Mouse (Mus musculus) T-cell, adult 2 months (primary cell): Measurements from ENCODE around the gene Itpr2.

Experiments
- DNase-seq: peaks from one replicate; pipeline ENCODE4 v3.0.0; 2022; ENCODE audit warnings: low spot score

Itpr2 gene

DNA sequence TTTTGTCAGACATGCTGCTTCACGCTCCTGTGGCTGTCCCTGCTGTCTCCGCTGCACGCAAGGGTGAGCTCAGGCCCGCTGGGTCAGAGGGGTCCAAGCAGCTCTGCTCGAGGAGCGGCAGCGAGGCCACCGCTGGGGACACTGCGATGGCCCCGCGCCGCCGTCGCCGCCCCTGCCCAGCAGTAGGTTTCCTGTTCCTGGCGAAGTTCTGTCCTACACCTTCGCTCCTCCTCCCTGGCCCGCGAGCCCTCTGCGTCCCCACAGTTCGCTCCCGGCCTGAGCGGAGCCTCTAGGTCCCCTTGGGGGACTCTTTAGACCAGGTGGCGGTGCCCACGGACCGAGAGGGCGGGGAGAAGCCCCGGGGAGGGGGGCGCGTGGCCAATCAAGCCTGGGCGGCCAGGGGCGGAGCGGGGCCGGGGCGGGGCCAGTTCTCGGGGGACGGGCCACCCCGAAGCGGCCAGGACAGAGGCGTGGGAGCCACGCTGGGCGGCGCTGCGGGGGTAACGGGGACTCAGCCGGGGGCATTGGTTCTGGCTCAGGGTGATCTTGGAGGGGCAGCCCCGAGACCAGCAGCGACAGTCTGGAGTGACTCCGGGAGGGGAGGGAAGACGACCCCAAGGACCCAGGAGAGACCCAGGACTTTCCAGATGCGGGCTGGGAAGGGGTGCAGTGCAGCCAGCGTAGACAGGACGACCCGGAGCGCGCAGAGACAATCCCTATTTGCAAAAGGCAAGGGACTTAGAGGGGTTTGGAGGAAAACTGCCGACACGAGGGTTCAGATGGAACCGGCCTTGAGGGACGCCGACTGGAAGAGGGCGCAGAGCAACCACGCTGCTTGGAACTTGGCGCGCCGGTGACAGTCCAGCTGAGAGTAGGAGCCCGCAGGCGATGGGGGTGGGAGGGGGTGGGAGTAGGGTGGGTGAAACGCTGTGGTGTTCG, at the start of gene Itpr2:
TSS of gene Itpr2 (minus strand) at position 358 of the 939 bp plus-strand sequence.
- peak; percentile 59 for DNase-seq

DNA sequence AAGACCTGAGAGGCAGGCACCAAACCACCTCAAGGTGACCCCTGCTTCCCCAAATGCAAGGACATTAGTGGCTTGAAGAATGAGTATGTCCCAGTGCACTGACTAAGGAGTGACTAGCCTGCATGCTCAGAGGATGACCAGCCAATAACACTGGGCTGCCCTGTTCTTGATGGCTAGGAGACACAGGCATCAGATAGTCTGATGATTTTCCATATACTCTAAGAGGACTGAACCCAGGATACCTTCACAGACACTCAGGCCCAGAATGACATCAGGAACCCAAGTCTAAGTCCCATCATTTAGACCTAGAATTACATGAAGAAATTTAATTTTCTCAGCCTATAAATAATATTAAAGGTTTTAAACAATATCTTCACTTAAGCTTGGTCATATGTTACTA, 49.3 kb upstream of the Itpr2 start:
- no peak for DNase-seq

DNA sequence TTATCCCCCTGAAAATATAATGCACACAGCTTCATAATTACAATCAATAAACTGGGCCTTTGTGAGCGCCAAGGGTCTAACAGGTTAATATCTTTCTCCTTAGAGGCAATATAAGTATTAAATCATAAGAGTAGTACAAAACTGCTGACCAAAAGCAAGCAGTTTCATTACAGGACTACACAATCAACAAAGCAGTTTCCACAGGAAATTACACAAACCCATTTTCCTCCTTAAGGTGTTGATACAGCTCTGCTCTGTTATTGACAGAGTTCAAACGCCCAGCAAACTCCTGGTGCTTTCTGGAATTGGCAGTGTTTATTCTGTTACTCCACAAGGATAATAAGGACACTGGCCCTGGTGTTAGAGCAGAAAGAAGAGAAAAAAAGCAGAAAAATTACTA, 48.4 kb upstream of the Itpr2 start:
- no peak for DNase-seq

GRCm38 (mm10) chr6:146545289-146545865, 43.4 kb upstream of the Itpr2 start:
- DNase-seq = no peak

DNA sequence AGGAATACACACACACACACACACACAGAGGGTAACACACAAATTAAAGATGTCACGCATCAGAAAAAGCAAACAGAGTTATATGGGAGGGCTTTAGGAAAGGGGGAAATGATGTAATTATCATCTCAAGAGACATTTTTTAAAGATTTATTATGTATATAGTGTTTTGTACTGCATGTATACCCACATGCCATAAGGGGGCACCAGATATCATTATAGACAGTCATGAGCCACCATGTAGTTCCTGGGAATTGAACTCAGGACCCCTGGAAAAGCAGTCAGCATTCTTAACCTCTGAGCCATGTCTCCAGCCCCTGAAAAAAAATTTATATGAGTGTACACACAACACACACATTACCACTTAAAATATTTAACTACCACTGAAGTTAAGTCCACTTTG, 42.6 kb upstream of the Itpr2 start:
- no peak for DNase-seq

GRCm38 (mm10) chr6:146540386-146540785, 38.4 kb upstream of the Itpr2 start:
- no peak for DNase-seq

GRCm38 (mm10) chr6:146538661-146539060, 36.6 kb upstream of the Itpr2 start:
- DNase-seq = no peak

- DNase-seq = no peak
Measured at GRCm38 (mm10) chr6:146538071-146538470, 36.0 kb upstream of the Itpr2 start.

GRCm38 (mm10) chr6:146537111-146537510, 35.1 kb upstream of the Itpr2 start:
- no peak for DNase-seq

DNA sequence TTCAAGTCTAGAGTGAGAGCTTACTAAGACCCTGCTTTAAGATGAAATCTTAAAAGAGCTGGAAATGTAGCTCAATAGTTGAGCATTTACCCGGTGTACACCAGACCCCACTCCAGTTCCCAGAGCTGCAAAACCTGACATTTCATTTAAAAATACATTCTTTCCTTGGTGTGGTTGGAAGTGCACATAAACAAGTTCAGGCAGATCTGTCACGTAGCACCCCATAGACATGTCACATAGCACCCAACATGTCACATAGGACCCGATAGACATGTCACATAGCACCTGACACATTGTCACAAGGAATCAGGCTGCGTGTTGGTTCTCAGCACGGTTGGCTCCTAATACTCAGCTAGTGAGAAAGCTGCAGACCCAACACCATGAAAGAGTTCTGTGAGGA, 33.5 kb upstream of the Itpr2 start:
- no peak for DNase-seq

DNA sequence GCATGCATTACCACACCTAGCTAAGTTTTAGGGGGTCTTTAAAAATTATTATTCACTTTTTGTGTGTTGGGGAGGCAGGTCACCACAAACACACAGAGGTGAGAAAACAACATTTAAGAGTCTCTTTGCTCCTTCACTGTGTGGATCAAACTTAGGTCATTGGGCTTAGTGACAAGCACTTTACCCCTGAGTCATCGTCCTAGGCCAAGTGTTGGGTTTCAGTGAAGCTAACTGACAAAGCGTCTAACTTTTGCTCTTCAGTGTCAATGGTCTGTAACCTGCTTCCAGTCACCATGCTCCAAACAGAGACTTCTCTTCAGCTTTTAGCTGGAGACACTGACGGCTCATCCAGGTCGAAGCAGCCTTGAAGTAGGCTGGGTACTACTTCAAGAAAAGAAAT, 31.1 kb upstream of the Itpr2 start:
- DNase-seq = no peak

GRCm38 (mm10) chr6:146530769-146531168, 28.7 kb upstream of the Itpr2 start:
- peak; percentile 19 for DNase-seq

- DNase-seq = no peak
Measured at GRCm38 (mm10) chr6:146530363-146530762, 28.3 kb upstream of the Itpr2 start.

DNA sequence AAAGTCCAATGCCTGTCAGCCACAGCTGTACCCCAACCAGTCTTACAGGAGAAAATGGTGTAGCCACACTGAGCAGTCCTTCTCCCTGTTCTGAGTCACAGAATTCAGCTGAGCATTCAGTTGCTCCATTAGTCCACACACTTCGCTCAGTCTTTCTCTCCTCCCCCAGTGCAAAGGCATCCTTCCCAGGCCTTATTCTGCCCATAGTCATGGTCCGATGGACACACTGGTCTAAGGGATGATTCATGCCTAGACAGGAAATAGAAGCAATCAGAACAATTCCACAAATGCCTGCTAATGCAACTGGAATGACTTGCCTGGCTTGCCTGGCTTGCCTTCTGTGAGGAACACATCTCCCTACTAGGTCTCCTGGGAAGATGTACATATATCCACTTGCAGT, 25.5 kb upstream of the Itpr2 start:
- DNase-seq = no peak

GRCm38 (mm10) chr6:146525500-146525899, 23.5 kb upstream of the Itpr2 start:
- no peak for DNase-seq

DNA sequence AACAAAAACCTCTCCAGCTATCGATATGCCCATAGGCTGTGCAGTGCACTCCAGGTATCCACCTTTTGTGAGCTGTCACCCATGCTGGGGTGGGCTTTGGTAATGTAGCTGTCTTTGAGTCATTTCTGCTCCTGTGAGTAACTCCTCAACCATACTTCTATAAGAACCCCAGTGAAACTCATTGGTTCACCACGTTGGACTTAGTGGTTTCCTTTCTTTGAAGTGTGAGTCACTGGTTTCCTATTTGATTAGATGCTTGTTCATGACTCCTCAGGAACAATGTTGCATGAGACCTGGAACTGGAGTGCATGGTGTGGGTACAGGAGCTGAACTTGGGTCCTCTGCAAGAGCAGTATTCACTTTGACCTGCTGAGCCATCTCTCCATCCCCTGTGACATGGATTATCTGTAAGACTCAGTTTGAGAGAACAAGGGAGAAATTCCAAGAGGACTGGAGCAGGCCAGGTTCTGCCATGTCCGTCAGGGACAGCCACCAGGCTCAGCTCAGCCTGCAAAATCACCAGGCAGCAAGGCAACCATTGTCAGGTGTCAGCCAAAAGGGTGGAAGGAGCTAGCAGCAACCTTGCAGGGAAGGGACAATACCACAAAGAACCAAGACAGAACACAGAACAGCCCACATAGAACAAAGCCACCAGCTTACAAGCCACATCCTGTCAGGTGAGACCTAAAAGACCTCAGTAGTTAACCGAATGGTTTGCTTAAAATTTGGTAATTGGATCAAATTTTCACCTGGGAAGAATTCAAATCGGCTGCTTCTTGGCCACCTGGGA, 19.6 kb upstream of the Itpr2 start:
- peak; percentile 72 for DNase-seq

GRCm38 (mm10) chr6:146519019-146519418, 17.0 kb upstream of the Itpr2 start:
- no peak for DNase-seq

DNA sequence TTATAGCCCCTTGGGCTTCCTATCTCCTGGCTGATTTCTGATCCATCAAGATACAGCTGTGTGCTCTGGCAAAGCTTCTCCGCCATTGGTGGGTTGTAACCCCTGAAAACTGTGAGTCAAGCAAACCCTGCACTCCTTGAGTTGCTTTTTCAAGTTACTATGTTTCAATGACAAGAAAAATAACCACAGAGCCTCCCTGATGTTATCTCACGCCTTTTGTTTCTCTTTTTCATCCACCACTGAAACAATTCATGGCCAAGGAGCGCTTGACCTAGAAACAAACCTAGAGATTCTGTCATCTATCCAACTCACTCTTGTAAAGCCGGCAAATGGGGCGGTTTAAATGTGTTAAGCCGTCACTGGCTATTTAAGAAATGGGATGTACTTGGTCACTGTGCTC, 13.9 kb upstream of the Itpr2 start:
- DNase-seq = no peak

GRCm38 (mm10) chr6:146514531-146514948, 12.5 kb upstream of the Itpr2 start:
- DNase-seq = no peak

- no peak for DNase-seq
Measured at GRCm38 (mm10) chr6:146513899-146514298, 11.9 kb upstream of the Itpr2 start.

GRCm38 (mm10) chr6:146513384-146513783, 11.4 kb upstream of the Itpr2 start:
- no peak for DNase-seq

- no peak for DNase-seq
Measured at GRCm38 (mm10) chr6:146511511-146511910, 9.5 kb upstream of the Itpr2 start.

DNA sequence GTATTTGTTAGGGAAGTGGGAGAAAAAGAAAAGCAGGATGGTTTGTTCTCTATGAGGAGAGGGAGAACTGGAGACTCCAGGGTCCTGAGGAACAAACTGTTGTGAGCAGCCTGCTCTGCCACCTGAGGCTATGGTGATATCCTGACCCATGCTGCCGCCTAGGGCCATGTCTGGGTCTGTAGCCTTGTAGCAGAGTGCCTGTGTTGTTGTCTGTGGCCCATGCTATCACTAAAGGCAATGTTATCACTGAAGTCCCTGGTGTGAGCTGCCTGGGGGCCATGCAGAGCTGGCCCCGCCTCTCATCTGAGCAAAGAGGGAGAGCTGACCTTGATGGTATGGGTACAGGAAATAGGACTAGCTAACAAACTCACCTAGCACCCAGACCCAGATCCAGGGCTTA, 7.9 kb upstream of the Itpr2 start:
- no peak for DNase-seq
